Mouse (Mus musculus) adipose tissue, adult 10 weeks (tissue): ENCODE measurements around the gene Gm5244. TPM values are rescaled to one million over a fixed set of nuclear protein-coding genes. Genes with fewer than 3 reads are reported as not detected.

Source experiments
- polyA plus RNA-seq: library from polyadenylated mRNA; stranded (reverse); fragments of 350-450 nt; fragmentation: Illumina TruSeq; extraction: RNeasy Lipid Tissue Mini Kit (QIAGEN cat#74804); gene quantifications from one replicate; pipeline ENCODE4 v1.2.3, GENCODE M21; 2014; ENCODE audit warnings: low read depth, low replicate concordance

Gm5244 gene
- not detected for polyA plus RNA-seq

GRCm38 (mm10) chr19:12846382-12846781 lies at the start of gene Gm5244:
Gm5244 (plus strand) TSS chr19:12846682.

DNA sequence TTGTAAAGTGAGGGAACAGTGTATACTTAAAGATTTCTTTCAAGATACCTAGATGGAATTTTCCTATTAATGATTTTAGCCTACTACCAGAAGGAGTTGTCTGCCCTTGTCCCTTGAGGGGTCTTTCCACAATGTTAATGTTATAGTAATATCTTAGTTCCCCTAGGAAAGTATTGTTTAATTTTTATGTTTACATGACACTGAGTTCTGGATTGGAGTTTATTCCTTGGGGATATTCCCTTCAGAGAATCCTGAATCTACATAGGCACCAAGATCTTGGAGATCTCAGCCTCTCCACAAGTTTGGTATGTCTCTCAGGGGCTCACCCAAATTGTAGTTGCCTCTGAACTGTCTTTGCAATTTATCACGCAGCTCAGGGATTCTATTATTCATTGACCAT lies 10.5 kb downstream of the Gm5244 start, which contains the start of gene Olfr1444:
TSS of gene Olfr1444 (plus strand) at position 301 of the 400 bp plus-strand sequence.

DNA sequence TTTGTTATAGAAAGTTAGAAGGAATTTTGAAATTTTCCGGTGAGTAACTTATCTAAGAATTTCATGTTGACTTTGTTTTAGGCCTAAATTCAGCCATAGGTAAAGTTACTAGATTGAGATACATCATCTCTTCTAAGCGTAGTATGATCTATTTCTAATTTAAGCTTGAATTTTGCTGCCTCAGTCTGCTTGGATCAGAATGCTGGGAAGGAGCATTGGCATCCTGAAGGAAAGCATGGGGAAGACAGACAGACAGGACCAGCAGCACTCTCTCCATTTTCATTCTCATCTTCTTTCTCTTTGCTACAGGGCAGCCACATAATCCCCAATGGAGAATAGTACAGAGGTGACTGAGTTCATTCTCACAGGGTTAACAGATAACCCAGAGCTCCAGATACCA lies 37.1 kb downstream of the Gm5244 start, which contains the start of gene Olfr1445:
TSS of gene Olfr1445 (plus strand) at position 301 of the 400 bp plus-strand sequence.

DNA sequence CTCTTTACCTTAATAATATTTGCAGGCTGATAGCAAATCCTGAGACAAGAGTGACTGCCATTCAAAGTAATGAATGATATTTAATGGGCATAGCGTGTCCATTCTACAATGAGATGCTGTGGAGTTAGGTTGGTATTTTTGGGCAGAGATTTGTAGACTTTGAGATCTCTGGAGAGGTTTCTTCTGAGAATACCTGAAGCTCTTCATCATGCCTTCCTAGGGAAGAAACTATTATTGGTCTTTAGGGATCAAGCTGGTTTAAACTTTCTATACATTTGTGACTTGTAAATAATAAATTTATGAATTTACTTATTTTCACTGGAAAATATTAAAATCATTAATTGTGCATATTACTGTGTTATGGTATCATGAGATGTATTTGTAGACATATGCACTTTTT lies 46.9 kb downstream of the Gm5244 start, which contains the start of gene Olfr1446:
TSS of gene Olfr1446 (minus strand) at position 101 of the 400 bp plus-strand sequence.

Other genes starting within 250 kb of the Gm5244 start
- gene Gm4952, start 246.7 kb upstream of the Gm5244 start, polyA plus RNA-seq: not detected
- gene Glyat, start 213.4 kb upstream of the Gm5244 start, polyA plus RNA-seq: 0.79 TPM
- gene Olfr1442, start 176.2 kb upstream of the Gm5244 start, polyA plus RNA-seq: not detected
- not detected for gene Olfr1443, start 168.6 kb upstream of the Gm5244 start, polyA plus RNA-seq
- gene Keg1, start 150.9 kb upstream of the Gm5244 start, polyA plus RNA-seq: 1.5 TPM
- gene Cntf, start 81.0 kb upstream of the Gm5244 start, polyA plus RNA-seq: 1.4 TPM
- 54.3 TPM for gene Zfp91, start 50.6 kb upstream of the Gm5244 start, polyA plus RNA-seq
- 7.7 TPM for gene Lpxn, start 50.5 kb upstream of the Gm5244 start, polyA plus RNA-seq
- not detected for gene Olfr1444, start 10.6 kb downstream of the Gm5244 start, polyA plus RNA-seq
- gene Olfr1445, start 37.2 kb downstream of the Gm5244 start, polyA plus RNA-seq: not detected
- gene Olfr1446, start 46.8 kb downstream of the Gm5244 start, polyA plus RNA-seq: not detected
- not detected for gene Olfr1447, start 57.1 kb downstream of the Gm5244 start, polyA plus RNA-seq
- gene Olfr1448, start 77.7 kb downstream of the Gm5244 start, polyA plus RNA-seq: not detected
- gene Olfr1449, start 84.2 kb downstream of the Gm5244 start, polyA plus RNA-seq: not detected
- gene Olfr1450, start 103.6 kb downstream of the Gm5244 start, polyA plus RNA-seq: not detected
- not detected for gene Olfr1451, start 148.3 kb downstream of the Gm5244 start, polyA plus RNA-seq
- not detected for gene Olfr1453, start 181.6 kb downstream of the Gm5244 start, polyA plus RNA-seq
- not detected for gene Olfr1454, start 213.9 kb downstream of the Gm5244 start, polyA plus RNA-seq